Mouse (Mus musculus) E14TG2a.4 (cell line): ENCODE measurements around the gene Rpl18.

Experiments
- CTCF ChIP-seq: conservative IDR thresholded peaks from 2 replicates; pipeline ENCODE4 v1.5.1; 2014; ENCODE audit warnings: low read length
- POU5F1 ChIP-seq: IDR thresholded peaks from 2 replicates; pipeline ENCODE4 v1.6.1; 2014; ENCODE audit warnings: low read length, borderline replicate concordance

DNA sequence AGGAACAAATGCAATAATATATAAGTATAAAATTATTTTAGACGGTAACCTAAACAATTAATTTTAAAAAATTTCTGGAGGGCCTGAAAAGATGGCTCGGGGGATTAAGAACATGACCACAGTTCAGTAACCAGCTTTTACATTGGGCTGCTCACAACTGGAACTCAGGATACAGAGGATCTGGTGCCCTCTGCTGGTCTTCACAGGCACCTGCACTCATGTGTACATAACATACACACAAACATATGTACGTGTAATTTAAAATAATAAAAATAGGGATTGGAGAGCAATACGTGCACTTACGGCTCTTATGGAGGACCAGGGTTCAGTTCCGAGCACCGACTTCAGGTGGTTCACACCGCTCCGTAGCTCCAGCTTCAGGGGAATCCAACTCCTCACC is 46.3 kb upstream of the Rpl18 start:
- TF ChIP-seq CTCF (peak; percentile 54), POU5F1 (no peak)
